Mouse (Mus musculus): ENCODE measurements around the gene Kctd12. TPM values are rescaled to one million over a fixed set of nuclear protein-coding genes. Genes with fewer than 3 reads are reported as not detected.

Kctd12 gene
- polyA plus RNA-seq (2021; fragmentation: Nextera tagmentation), result 4.5 and 4.8 TPM in 2 replicates
- long read RNA-seq, experiment 1, full-length matches to known transcripts, result 24 of 25 reads
- long read RNA-seq, experiment 1, partial matches to known transcripts, result 0 of 25 reads
- long read RNA-seq, experiment 1, other reads (novel, unspliced or antisense), result 1 of 25 reads
- long read RNA-seq, experiment 2, full-length matches to known transcripts, result 7 of 7 reads
- long read RNA-seq, experiment 2, partial matches to known transcripts, result 0 of 7 reads
- long read RNA-seq, experiment 2, other reads (novel, unspliced or antisense), result 0 of 7 reads

GRCm38 (mm10) chr14:102982627-102983540 is at the start of gene Kctd12:
TSS of gene Kctd12 (minus strand) at chr14:102982637.

Other genes starting within 250 kb of the Kctd12 start
- not detected in 2 replicates for gene Acod1, start 64.3 kb upstream of the Kctd12 start, polyA plus RNA-seq (2021; fragmentation: Nextera tagmentation)
- gene Cln5, start 87.6 kb upstream of the Kctd12 start, polyA plus RNA-seq (2021; fragmentation: Nextera tagmentation), result 13.4 and 13.5 TPM in 2 replicates
- gene Fbxl3, start 116.9 kb upstream of the Kctd12 start, polyA plus RNA-seq (2021; fragmentation: Nextera tagmentation), result 12.3 and 26.6 TPM in 2 replicates

All from left cerebral cortex, adult 6 months (tissue).